ENCODE assay signal across 33 mouse cellular contexts in genomic region chr1:44032948-44033347, GRCm38 (mm10). TPM values are rescaled to one million over a fixed set of nuclear protein-coding genes. Genes with fewer than 3 reads are reported as not detected.
"Had no signal": no experiment of that assay in that cellular context is flagged by ENCODE, and none has a peak within 500 bp of the region (broad histone marks: within the 10 kb centered on the region; RNA-seq: fewer than 3 reads in every experiment).

No protein-coding gene starts in this region.

- DNase-seq: gastrocnemius, postnatal 14 days; gastrocnemius, postnatal 36 days; heart, adult 11 months; heart, adult 2 months; heart, postnatal 4 days; kidney, adult 18-20 months; kidney, adult 8-10 months; kidney, postnatal 10 days; kidney, postnatal 25 days; kidney, postnatal 4 days; liver had no signal

- H3K36me3 ChIP-seq: heart, embryonic 13.5 days; heart, embryonic 15.5 days; hindbrain, embryonic 10.5 days; hindbrain, embryonic 12.5 days; intestine, embryonic 15.5 days; limb, embryonic 10.5 days; limb, embryonic 12.5 days had no signal

- H3K4me2 ChIP-seq: heart, embryonic 11.5 days; heart, embryonic 13.5 days; heart, embryonic 15.5 days; hindbrain, embryonic 12.5 days; hindbrain, embryonic 14.5 days; intestine, embryonic 15.5 days; limb, embryonic 12.5 days; liver, embryonic 11.5 days had no signal

- H3K4me1 ChIP-seq: heart, embryonic 13.5 days; heart, embryonic 15.5 days; hindbrain, embryonic 10.5 days; hindbrain, embryonic 12.5 days; intestine, embryonic 15.5 days; limb, embryonic 10.5 days; limb, embryonic 12.5 days had no signal

- H3K4me3 ChIP-seq: heart, adult 2 months; heart, embryonic 13.5 days; heart, embryonic 15.5 days; hindbrain, embryonic 10.5 days; hindbrain, embryonic 12.5 days; intestine, embryonic 15.5 days; layer of hippocampus, adult 2 months; left cerebral cortex, adult 2 months; limb, embryonic 10.5 days; limb, embryonic 12.5 days had no signal

- H3K9ac ChIP-seq: heart, embryonic 13.5 days; heart, embryonic 15.5 days; hindbrain, embryonic 12.5 days; hindbrain, embryonic 14.5 days; intestine, embryonic 15.5 days; limb, embryonic 12.5 days; liver, embryonic 14.5 days had no signal

- H3K27ac ChIP-seq: heart, adult 2 months; heart, embryonic 13.5 days; heart, embryonic 15.5 days; hindbrain, embryonic 10.5 days; hindbrain, embryonic 12.5 days; hindbrain, embryonic 14.5 days; intestine, embryonic 15.5 days; layer of hippocampus, adult 2 months; left cerebral cortex, adult 2 months; limb, embryonic 10.5 days; limb, embryonic 12.5 days; liver, embryonic 14.5 days had no signal

- H3K27me3 ChIP-seq: heart, embryonic 13.5 days; heart, embryonic 15.5 days; hindbrain, embryonic 12.5 days; intestine, embryonic 15.5 days; limb, embryonic 12.5 days had no signal

- H3K9me3 ChIP-seq: heart, embryonic 13.5 days; heart, embryonic 15.5 days; hindbrain, embryonic 10.5 days; hindbrain, embryonic 12.5 days; intestine, embryonic 15.5 days; limb, embryonic 10.5 days; limb, embryonic 12.5 days had no signal

RNA-seq across cellular contexts. Expression of gene Mettl21c, which starts 13.1 kb away (rescaled TPM):
- total RNA-seq: heart, adult 2 months; heart, postnatal 25 days; heart, postnatal 4 days; layer of hippocampus, adult 2 months; left cerebral cortex, adult 2 months; left cerebral cortex, postnatal 14 days; left cerebral cortex, postnatal 36 days had no signal
- polyA plus RNA-seq: heart, adult 2 months had no signal

RNA-seq across cellular contexts. Expression of gene Gm8251, which starts 28.8 kb away (rescaled TPM):
- total RNA-seq: gastrocnemius, adult 18-20 months; gastrocnemius, adult 8-10 months; gastrocnemius, postnatal 14 days; gastrocnemius, postnatal 36 days; heart, adult 2 months; heart, postnatal 25 days; layer of hippocampus, adult 2 months; layer of hippocampus, postnatal 10 days; layer of hippocampus, postnatal 25 days; left cerebral cortex, adult 2 months; left cerebral cortex, postnatal 14 days; left cerebral cortex, postnatal 36 days had no signal
- polyA plus RNA-seq: gonadal fat pad, adult 2 months; heart, adult 2 months; heart, embryonic 11.5 days; heart, embryonic 13.5 days; heart, embryonic 15.5 days; heart, postnatal 0 days had no signal
